Mouse (Mus musculus): ENCODE data around the gene Ptpn5.

Ptpn5 gene

GRCm38 (mm10) chr7:47133331-47133730 is at the start of gene Ptpn5:
Gene Ptpn5 (minus strand): TSS chr7:47133684.
- DNase-seq (ENCODE audit: low read depth) = no peak

- DNase-seq (ENCODE audit: low read depth) = no peak
Observed at GRCm38 (mm10) chr7:47170814-47171213, 37.3 kb upstream of the Ptpn5 start.

- no peak for DNase-seq (ENCODE audit: low read depth)
Observed at GRCm38 (mm10) chr7:47165028-47165427, 31.5 kb upstream of the Ptpn5 start.

GRCm38 (mm10) chr7:47163203-47163602 is 29.7 kb upstream of the Ptpn5 start:
- no peak for DNase-seq (ENCODE audit: low read depth)

DNA sequence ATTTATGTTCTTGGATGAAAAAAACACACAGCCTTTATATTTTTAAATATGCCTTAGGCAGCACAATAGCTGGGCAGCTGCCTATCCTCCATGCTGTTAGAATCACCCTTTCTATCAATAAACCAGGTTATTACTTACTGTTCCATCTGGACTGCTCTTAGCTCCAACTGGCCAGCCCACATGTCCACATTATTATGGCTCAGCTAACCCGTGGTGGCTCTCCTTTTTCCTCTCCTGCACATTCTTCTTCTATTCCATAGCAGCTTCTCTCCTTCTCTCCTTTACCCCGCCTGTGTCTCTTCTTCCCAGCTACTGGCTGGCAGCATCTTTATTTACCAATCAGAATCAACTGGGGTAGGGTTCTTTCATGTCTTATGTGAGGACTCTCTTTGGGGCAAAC is 25.0 kb upstream of the Ptpn5 start:
- no peak for DNase-seq (ENCODE audit: low read depth)

GRCm38 (mm10) chr7:47157743-47158142 is 24.3 kb upstream of the Ptpn5 start:
- no peak for DNase-seq (ENCODE audit: low read depth)

DNA sequence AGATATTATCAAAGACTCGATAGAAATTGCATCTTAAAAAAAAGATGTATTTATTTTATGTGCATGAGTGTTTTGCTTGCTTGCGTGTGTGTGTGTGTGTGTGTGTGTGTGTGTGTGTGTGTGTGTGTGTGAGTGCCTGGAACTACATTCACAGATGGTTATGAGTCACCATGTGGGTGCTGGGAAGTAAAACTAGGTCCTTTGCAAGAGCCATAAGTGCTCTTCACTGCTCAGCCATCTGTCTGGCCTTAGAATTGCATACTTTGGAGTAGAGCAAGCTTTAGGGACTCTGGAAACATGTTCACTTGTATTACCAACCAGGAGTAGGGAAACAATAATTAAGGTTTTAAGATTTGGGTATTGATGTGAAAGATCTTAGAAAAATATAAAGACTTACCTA is 22.4 kb upstream of the Ptpn5 start:
- no peak for DNase-seq (ENCODE audit: low read depth)

- DNase-seq (ENCODE audit: low read depth) = no peak
Observed at GRCm38 (mm10) chr7:47155396-47155795, 21.9 kb upstream of the Ptpn5 start.

DNA sequence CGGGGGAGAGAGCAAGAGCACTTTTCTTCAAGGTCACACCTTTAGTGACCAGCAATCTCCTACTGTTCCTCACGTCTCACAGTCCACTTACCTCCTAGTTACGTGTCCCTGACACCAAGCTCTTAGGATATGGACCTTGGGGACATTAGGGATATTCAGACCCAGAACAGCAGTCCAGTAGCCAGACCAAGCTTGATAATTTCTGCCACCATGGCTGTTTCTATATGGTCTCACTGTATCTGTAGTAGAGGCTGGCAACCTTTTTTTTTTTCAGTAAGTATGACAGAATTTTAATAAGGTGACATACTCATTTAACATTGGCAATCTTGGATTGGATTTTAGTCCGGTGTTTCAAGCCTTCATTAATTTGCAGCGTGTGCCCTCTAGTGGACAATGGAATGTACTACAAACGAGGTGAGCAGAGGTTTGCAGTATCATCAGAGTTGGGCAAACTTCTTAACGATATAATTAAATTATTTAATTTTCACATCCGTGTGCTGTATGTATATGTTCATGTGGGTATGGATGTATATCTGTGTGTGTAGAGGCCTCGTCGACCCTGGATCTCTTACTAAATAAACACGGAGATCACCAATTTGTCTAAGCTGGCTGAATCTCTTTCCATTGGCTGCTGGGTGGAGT is 17.1 kb upstream of the Ptpn5 start:
- DNase-seq (ENCODE audit: low read depth) = peak; percentile 63

- no peak for DNase-seq (ENCODE audit: low read depth)
Observed at GRCm38 (mm10) chr7:47148298-47148697, 14.8 kb upstream of the Ptpn5 start.

- peak; percentile 32 for DNase-seq (ENCODE audit: low read depth)
Observed at GRCm38 (mm10) chr7:47146034-47146812, 12.7 kb upstream of the Ptpn5 start.

DNA sequence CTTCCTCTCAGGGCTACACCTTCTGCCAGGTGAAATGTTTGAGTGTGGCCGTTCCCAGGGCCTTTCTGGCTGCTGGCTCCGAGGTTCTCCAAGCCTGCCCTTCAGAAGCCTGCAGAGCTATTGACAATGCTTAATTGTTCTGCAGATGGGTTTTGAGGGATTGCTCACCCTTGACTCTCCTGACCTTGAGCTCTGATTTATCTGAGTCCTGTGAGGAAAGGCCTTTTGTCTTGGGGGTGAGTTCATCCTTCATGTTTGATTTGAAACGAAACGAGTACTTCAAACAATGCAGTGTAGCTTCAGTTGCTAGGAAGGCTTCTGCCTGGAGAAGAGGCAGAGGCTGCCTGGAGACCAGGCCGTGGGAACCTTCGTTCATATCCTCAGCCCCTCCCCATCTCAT is 10.8 kb upstream of the Ptpn5 start:
- DNase-seq (ENCODE audit: low read depth) = no peak

DNA sequence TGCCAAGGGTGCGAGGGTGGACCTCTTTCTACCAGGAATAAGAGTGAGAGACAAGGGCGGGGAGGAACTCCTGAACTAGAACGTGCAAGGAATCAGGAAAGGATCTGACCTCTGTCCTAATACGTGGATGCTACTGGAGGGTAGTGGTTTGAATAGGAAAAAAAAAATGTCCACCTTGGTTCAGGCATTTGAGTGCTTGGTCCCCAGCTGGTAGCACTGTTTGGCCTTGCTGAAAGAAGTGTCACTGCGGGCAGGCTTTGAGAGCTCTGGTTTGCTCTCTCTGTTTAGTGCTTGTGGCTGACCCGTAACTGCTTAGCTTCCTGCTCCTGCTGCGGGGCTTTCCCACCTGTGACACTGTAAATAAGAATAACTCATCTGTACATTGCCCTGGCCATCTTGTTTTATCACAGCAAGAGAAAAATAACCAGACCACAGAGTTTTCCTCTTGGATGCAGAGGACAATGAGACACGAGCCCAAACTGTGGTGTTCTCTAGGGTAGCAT is 6.4 kb upstream of the Ptpn5 start:
- DNase-seq (ENCODE audit: low read depth) = no peak

GRCm38 (mm10) chr7:47134570-47134969 is 1.1 kb upstream of the Ptpn5 start:
- DNase-seq (ENCODE audit: low read depth) = no peak

DNA sequence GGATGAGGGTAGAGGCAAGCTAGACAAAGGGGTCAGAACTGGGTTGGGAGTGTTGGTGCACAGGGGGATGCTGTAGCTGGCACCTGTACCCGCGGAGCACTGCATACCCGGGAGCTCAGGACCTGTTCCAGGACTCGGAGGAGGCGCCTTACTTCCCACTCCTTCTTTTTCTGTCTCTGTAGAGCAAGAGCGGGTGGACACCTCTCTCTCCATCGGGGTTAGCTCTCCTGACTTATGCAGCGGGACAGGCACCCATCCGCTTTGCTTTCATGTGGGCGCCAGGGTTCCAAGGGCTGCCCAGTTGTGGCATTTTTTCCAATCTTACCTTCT is 588 bp downstream of the Ptpn5 start:
- no peak for DNase-seq (ENCODE audit: low read depth)

GRCm38 (mm10) chr7:47132180-47132930 is 1.1 kb downstream of the Ptpn5 start:
- DNase-seq (ENCODE audit: low read depth) = no peak

DNA sequence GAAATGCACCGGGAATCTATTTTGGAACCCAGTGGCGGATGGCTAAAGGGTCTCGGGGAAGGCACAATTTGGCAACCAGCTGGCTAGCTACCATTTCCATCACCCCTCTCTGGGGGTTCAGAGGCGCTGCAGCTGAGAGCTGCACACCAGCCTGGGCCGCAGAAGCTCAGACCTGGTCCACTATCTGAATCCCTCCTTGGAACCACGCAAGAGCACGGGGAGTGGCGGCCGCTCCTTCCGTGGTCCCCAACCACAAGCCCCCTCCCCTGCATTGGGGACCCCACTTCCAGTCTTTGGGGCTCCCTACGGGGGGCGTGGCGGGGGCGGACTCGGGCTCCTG is 1.7 kb downstream of the Ptpn5 start:
- DNase-seq (ENCODE audit: low read depth) = no peak

- DNase-seq (ENCODE audit: low read depth) = no peak
Observed at GRCm38 (mm10) chr7:47131258-47131657, 2.2 kb downstream of the Ptpn5 start.

DNA sequence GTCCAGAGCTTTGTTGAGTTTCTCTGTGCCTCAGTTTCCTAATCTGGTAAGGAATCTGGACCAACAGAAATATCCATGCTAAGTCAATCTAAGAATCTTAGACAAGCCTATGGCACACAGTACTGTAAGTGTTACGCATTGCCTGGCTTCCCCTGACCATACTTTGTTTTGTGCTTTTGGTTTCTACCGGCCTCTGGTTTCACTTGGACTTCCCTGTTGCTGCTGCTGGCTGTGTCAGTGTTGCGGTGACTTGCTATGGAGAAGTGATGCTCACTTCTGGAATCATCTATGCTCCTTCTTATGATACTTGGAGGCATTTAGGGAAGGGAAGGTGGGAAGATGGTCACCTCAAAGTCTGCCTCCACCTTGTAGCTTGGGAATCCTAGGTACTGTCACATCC is 11.5 kb downstream of the Ptpn5 start:
- no peak for DNase-seq (ENCODE audit: low read depth)

DNA sequence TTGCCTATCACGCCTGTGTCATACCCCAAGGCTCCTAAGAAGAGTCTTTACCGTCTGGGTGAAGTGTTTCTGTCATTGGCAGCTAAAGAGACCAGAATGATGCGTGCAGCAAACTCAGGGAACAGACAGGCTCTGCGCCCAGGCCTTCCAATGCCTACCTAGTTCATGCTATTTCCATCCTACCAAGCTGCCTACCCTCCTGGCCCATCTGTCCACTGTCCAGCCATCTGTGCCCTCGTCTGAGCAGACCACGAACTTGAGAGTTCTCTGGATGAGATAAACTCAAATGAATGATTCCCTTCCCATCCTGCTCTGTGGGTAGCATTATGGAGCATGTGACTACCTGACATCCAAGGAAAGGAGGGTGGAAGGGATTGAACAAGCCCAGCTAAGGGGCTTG is 16.8 kb downstream of the Ptpn5 start:
- DNase-seq (ENCODE audit: low read depth) = no peak

GRCm38 (mm10) chr7:47115491-47115890 is 18.0 kb downstream of the Ptpn5 start:
- no peak for DNase-seq (ENCODE audit: low read depth)

GRCm38 (mm10) chr7:47113383-47113782 is 20.1 kb downstream of the Ptpn5 start:
- DNase-seq (ENCODE audit: low read depth) = no peak

DNA sequence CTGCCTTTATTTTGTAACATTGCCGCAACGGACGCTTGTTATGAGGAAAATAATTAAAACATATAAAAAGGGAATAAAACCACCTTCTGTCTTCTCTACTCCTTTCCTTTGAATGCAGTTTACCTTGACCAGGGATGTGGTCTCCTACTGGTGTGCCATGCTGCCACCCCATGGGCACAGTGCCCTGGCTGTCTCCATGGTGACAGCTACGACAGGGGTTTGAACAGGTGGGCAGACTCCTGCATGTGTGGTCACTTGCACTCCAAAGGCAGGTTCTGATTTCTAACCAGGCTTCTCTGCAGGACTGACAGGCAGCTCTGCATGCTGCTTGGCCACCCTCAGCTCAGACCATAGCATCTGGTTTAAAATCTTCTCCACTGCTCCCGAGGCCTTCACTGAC is 21.4 kb downstream of the Ptpn5 start:
- DNase-seq (ENCODE audit: low read depth) = no peak
